Mouse (Mus musculus) heart, postnatal 14 days (tissue): ENCODE results near the gene Thrap3. TPM values are rescaled to one million over a fixed set of nuclear protein-coding genes. Genes with fewer than 3 reads are reported as not detected.

Experiments
- DNase-seq, 2 experiments: peaks; one replicate each; pipeline ENCODE4 v3.0.0; 2021 to 2022
- intact Hi-C: fragments of 180-260 bp; cut with DNase I; formaldehyde crosslinking; loops from one replicate; pipeline ENCODE4 v1.15.1; 2025
- long read RNA-seq, 2 experiments: library from polyadenylated mRNA; stranded (forward); transcript quantifications; one replicate each; pipeline ENCODE4 v2.0.0; 2021
- total RNA-seq, 2 experiments: library from RNA; stranded (reverse); gene quantifications; 2 replicates each; pipeline ENCODE4 v1.2.3; 2021

Thrap3 gene
- total RNA-seq: 100 to 1,000 TPM; 130 to 144 TPM
- long read RNA-seq, experiment 1, full-length matches to known transcripts: 14 of 32 reads
- long read RNA-seq, experiment 1, partial matches to known transcripts: 3 of 32 reads
- long read RNA-seq, experiment 1, other reads (novel, unspliced or antisense): 15 of 32 reads
- long read RNA-seq, experiment 2, full-length matches to known transcripts: 3 of 14 reads
- long read RNA-seq, experiment 2, partial matches to known transcripts: 2 of 14 reads
- long read RNA-seq, experiment 2, other reads (novel, unspliced or antisense): 9 of 14 reads

GRCm38 (mm10) chr4:126202303-126203181 lies at the start of gene Thrap3:
Gene Thrap3, minus strand, starts transcription at chr4:126202760.
- DNase-seq: peak; percentile 99
- intact Hi-C loops: no loop called here

- intact Hi-C loops: no loop called here
- peak; percentile 69 to 74 for DNase-seq
Measured at GRCm38 (mm10) chr4:126251655-126252254, 49.2 kb upstream of the Thrap3 start.

- intact Hi-C loops: no loop called here
- no peak for DNase-seq
Measured at GRCm38 (mm10) chr4:126250659-126251058, 48.1 kb upstream of the Thrap3 start.

GRCm38 (mm10) chr4:126248261-126248868 lies 45.8 kb upstream of the Thrap3 start:
- DNase-seq: no peak
- intact Hi-C loops: no loop called here

- intact Hi-C loops: no loop called here
- no peak for DNase-seq
Measured at GRCm38 (mm10) chr4:126246202-126246889, 43.8 kb upstream of the Thrap3 start.

GRCm38 (mm10) chr4:126242510-126242909 lies 40.0 kb upstream of the Thrap3 start:
- intact Hi-C loops: no loop called here
- no peak for DNase-seq

- intact Hi-C loops: no loop called here
- DNase-seq: peak in 1 of 2 experiments; percentile 12
Measured at GRCm38 (mm10) chr4:126241956-126242355, 39.4 kb upstream of the Thrap3 start.

- intact Hi-C loops: no loop called here
- DNase-seq: no peak
Measured at GRCm38 (mm10) chr4:126239862-126240475, 37.4 kb upstream of the Thrap3 start.

GRCm38 (mm10) chr4:126237721-126238242 lies 35.2 kb upstream of the Thrap3 start:
- DNase-seq: peak in 1 of 2 experiments; percentile 57
- intact Hi-C loops: loop anchor here (2.0 kb wide), 1 partner anchor 17 kb away; no protein-coding TSS in a partner anchor

- intact Hi-C loops: loop anchor here (2.0 kb wide), 1 partner anchor 18 kb away; no protein-coding TSS in a partner anchor
- DNase-seq: peak in 1 of 2 experiments; percentile 45
Measured at GRCm38 (mm10) chr4:126236467-126237280, 34.1 kb upstream of the Thrap3 start.

- intact Hi-C loops: no loop called here
- no peak for DNase-seq
Measured at GRCm38 (mm10) chr4:126235191-126235590, 32.6 kb upstream of the Thrap3 start.

GRCm38 (mm10) chr4:126234496-126235175 lies 32.1 kb upstream of the Thrap3 start:
- no peak for DNase-seq
- intact Hi-C loops: no loop called here

GRCm38 (mm10) chr4:126233676-126234308 lies 31.2 kb upstream of the Thrap3 start:
- intact Hi-C loops: no loop called here
- no peak for DNase-seq

GRCm38 (mm10) chr4:126229900-126230299 lies 27.3 kb upstream of the Thrap3 start:
- intact Hi-C loops: loop anchor here (10.0 kb wide), 1 partner anchor 75 kb away; no protein-coding TSS in a partner anchor
- DNase-seq: no peak

- no peak for DNase-seq
- intact Hi-C loops: loop anchor here (10.0 kb wide), 1 partner anchor 77 kb away; no protein-coding TSS in a partner anchor
Measured at GRCm38 (mm10) chr4:126228144-126228543, 25.6 kb upstream of the Thrap3 start.

- intact Hi-C loops: loop anchor here (1.0 to 10.0 kb wide), 3 partner anchors 34 to 78 kb away; no protein-coding TSS in a partner anchor
- peak; percentile 90 to 97 for DNase-seq
Measured at GRCm38 (mm10) chr4:126227077-126227761, 24.7 kb upstream of the Thrap3 start.
